Mouse (Mus musculus) kidney, postnatal 0 days (tissue): ENCODE results near the gene Dpt. TPM values are rescaled to one million over a fixed set of nuclear protein-coding genes. Genes with fewer than 3 reads are reported as not detected.
"Not testable (repeated sequence)": the region's sequence is repeated elsewhere in the genome, so short reads cannot be mapped to it uniquely, and the experiment has no call there.

Source experiments
- ATAC-seq: fragments of 200-750 bp; cut with Nextera tagmentation; replicated peaks from 2 replicates; pipeline ENCODE4 v1.8.0; 2017; ENCODE audit warnings: low read depth, moderate number of reproducible peaks, moderate TSS enrichment, moderate library complexity; ENCODE audit not compliant: low FRiP score
- DNase-seq: peaks from one replicate; pipeline ENCODE4 v3.0.0-alpha.2; 2016; ENCODE audit warnings: low spot score
- H3K27ac ChIP-seq: fragments of 300-500 bp; sonication (generic); 2 replicates; pipeline ENCODE4 v1.5.1; 2014; ENCODE audit warnings: mild to moderate bottlenecking
- H3K27me3 ChIP-seq: fragments of 300-500 bp; sonication (generic); 2 replicates; pipeline ENCODE4 v1.6.1; 2014; ENCODE audit warnings: low read length, mixed read lengths; ENCODE audit not compliant: insufficient read depth
- H3K36me3 ChIP-seq: fragments of 300-500 bp; sonication (generic); 2 replicates; pipeline ENCODE4 v1.6.1; 2014; ENCODE audit warnings: low read length, mixed read lengths; ENCODE audit not compliant: insufficient read depth
- H3K4me1 ChIP-seq: fragments of 300-500 bp; sonication (generic); replicated peaks from 2 replicates; pipeline ENCODE4 v1.6.1; 2014; ENCODE audit warnings: antibody characterized with exemption, low read length, mixed read lengths; ENCODE audit not compliant: insufficient read depth
- H3K4me2 ChIP-seq: fragments of 300-500 bp; sonication (generic); 2 replicates; pipeline ENCODE4 v1.6.1; 2014; ENCODE audit warnings: mild to moderate bottlenecking, low read length, moderate library complexity, mixed read lengths
- H3K4me3 ChIP-seq: fragments of 300-500 bp; sonication (generic); replicated peaks from 2 replicates; pipeline ENCODE4 v1.5.1; 2014; ENCODE audit warnings: low read depth, low read length
- H3K9ac ChIP-seq: fragments of 300-500 bp; sonication (generic); 2 replicates; pipeline ENCODE4 v1.6.1; 2014; ENCODE audit warnings: low read depth, low read length
- H3K9me3 ChIP-seq: fragments of 300-500 bp; sonication (generic); replicated peaks from 2 replicates; pipeline ENCODE4 v1.6.1; 2016; ENCODE audit warnings: low read length, inconsistent platforms, mixed read lengths
- CTCF ChIP-seq: IDR thresholded peaks from 2 replicates; pipeline ENCODE4 v1.5.1; 2016; ENCODE audit warnings: antibody characterized with exemption, low read depth, mild to moderate bottlenecking, moderate library complexity
- WGBS: fragments of 180-500 bp; shearing (Covaris S2); extraction: QIAGEN DNeasy Blood & Tissue Kit; methylation state at CpG from one replicate; pipeline ENCODE4 v1.1.7; 2014; 5-methylcytosine and 5-hydroxymethylcytosine counted together
- polyA plus RNA-seq: library from polyadenylated mRNA; unstranded; fragments of >200 nt; fragmentation: Nextera tagmentation; extraction: Ambion mirVana; gene quantifications from 2 replicates; pipeline ENCODE4 v1.2.1, GENCODE M21; 2015

The Dpt gene
- polyA plus RNA-seq, 1 experiment from 2014 or later, result 3.5 TPM

GRCm38 (mm10) chr1:164824896-164825295 lies 28.5 kb downstream of the Dpt start:
- no peaks in the 10 kb centered on the region for H3K9me3 ChIP-seq
- DNase-seq (no peak), ATAC-seq (no peak)
- no peak overlapping the region for H3K27ac ChIP-seq
- no peak for TF ChIP-seq CTCF
- 43% methylated on average over 2 of the region's 2 CpGs for WGBS
- no peaks in the 10 kb centered on the region for H3K27me3 ChIP-seq
- H3K9ac ChIP-seq, result no peak overlapping the region
- no peak overlapping the region for H3K4me2 ChIP-seq
- no peaks in the 10 kb centered on the region for H3K4me1 ChIP-seq
- no peaks in the 10 kb centered on the region for H3K36me3 ChIP-seq
- no peak overlapping the region for H3K4me3 ChIP-seq

- Histone ChIP-seq H3K4me1 (no peaks in the 10 kb centered on the region), H3K9ac (no peak overlapping the region), H3K9me3 (no peaks in the 10 kb centered on the region), H3K27me3 (no peaks in the 10 kb centered on the region), H3K4me2 (no peak overlapping the region), H3K4me3 (no peak overlapping the region), H3K36me3 (no peaks in the 10 kb centered on the region), H3K27ac (no peak overlapping the region)
- DNase-seq, result no peak
- 55% methylated on average over 1 of the region's 1 CpGs for WGBS
- no peak for TF ChIP-seq CTCF
- no peak for ATAC-seq
Observed at GRCm38 (mm10) chr1:164829881-164830280, 33.4 kb downstream of the Dpt start.

GRCm38 (mm10) chr1:164832459-164832858 lies 36.0 kb downstream of the Dpt start:
- H3K4me1 ChIP-seq, result no peaks in the 10 kb centered on the region
- no peaks in the 10 kb centered on the region for H3K36me3 ChIP-seq
- H3K9ac ChIP-seq, result no peak overlapping the region
- no peak overlapping the region for H3K4me2 ChIP-seq
- DNase-seq, result no peak
- ATAC-seq, result no peak
- H3K4me3 ChIP-seq, result no peak overlapping the region
- no peaks in the 10 kb centered on the region for H3K27me3 ChIP-seq
- 86% methylated on average over 5 of the region's 5 CpGs for WGBS
- no peak overlapping the region for H3K27ac ChIP-seq
- H3K9me3 ChIP-seq, result no peaks in the 10 kb centered on the region
- TF ChIP-seq CTCF, result no peak

- H3K36me3 ChIP-seq, result no peaks in the 10 kb centered on the region
- no peak for DNase-seq
- no peak overlapping the region for H3K4me3 ChIP-seq
- H3K9ac ChIP-seq, result no peak overlapping the region
- H3K27me3 ChIP-seq, result no peaks in the 10 kb centered on the region
- H3K4me1 ChIP-seq, result no peaks in the 10 kb centered on the region
- H3K4me2 ChIP-seq, result no peak overlapping the region
- no peak overlapping the region for H3K27ac ChIP-seq
- no peaks in the 10 kb centered on the region for H3K9me3 ChIP-seq
- no peak for ATAC-seq
- TF ChIP-seq CTCF, result no peak
- WGBS, result 82% methylated on average over 7 of the region's 7 CpGs
Observed at GRCm38 (mm10) chr1:164848616-164849265, 52.3 kb downstream of the Dpt start.

GRCm38 (mm10) chr1:164855700-164856099 lies 59.3 kb downstream of the Dpt start:
- H3K9me3 ChIP-seq, H3K4me1 ChIP-seq, ATAC-seq, H3K36me3 ChIP-seq, H3K9ac ChIP-seq, H3K4me3 ChIP-seq, H3K4me2 ChIP-seq, H3K27ac ChIP-seq, H3K27me3 ChIP-seq: not testable (repeated sequence)
- DNase-seq, result peak; percentile 18
- WGBS, result 30% methylated on average over 2 of the region's 2 CpGs

- Histone ChIP-seq H3K27ac (no peak overlapping the region), H3K9ac (no peak overlapping the region), H3K4me1 (no peaks in the 10 kb centered on the region), H3K9me3 (no peaks in the 10 kb centered on the region), H3K27me3 (no peaks in the 10 kb centered on the region), H3K4me3 (no peak overlapping the region), H3K36me3 (no peaks in the 10 kb centered on the region), H3K4me2 (no peak overlapping the region)
- no peak for TF ChIP-seq CTCF
- ATAC-seq (no peak), DNase-seq (no peak)
- 68% methylated on average over 11 of the region's 11 CpGs for WGBS
Observed at GRCm38 (mm10) chr1:164859952-164860351, 63.5 kb downstream of the Dpt start.

- 92% methylated on average over 2 of the region's 2 CpGs for WGBS
- no peak overlapping the region for H3K27ac ChIP-seq
- H3K27me3 ChIP-seq, result no peaks in the 10 kb centered on the region
- H3K9me3 ChIP-seq, result no peaks in the 10 kb centered on the region
- H3K4me3 ChIP-seq, result no peak overlapping the region
- TF ChIP-seq CTCF, result no peak
- no peak for ATAC-seq
- H3K4me1 ChIP-seq, result no peaks in the 10 kb centered on the region
- no peak overlapping the region for H3K4me2 ChIP-seq
- H3K9ac ChIP-seq, result no peak overlapping the region
- H3K36me3 ChIP-seq, result no peaks in the 10 kb centered on the region
- DNase-seq, result no peak
Observed at GRCm38 (mm10) chr1:164860782-164861181, 64.3 kb downstream of the Dpt start.
